Mouse (Mus musculus) erythroblast, embryonic 14.5 days (primary cell): ENCODE data around the gene Taldo1. TPM values are rescaled to one million over a fixed set of nuclear protein-coding genes. Genes with fewer than 3 reads are reported as not detected.

Source experiments
- H3K27me3 ChIP-seq: 2 replicates; pipeline ENCODE4 v1.6.1; 2012; ENCODE audit warnings: inconsistent platforms; ENCODE audit not compliant: control insufficient read depth
- H3K36me3 ChIP-seq: 2 replicates; pipeline ENCODE4 v1.6.1; 2012; ENCODE audit warnings: mild to moderate bottlenecking, inconsistent platforms; ENCODE audit not compliant: control insufficient read depth
- H3K4me1 ChIP-seq: 2 replicates; pipeline ENCODE4 v1.6.1; 2012; ENCODE audit warnings: inconsistent platforms; ENCODE audit not compliant: control insufficient read depth
- H3K4me3 ChIP-seq: replicated peaks from 2 replicates; pipeline ENCODE3; 2012; ENCODE audit warnings: moderate library complexity, mild to moderate bottlenecking, inconsistent platforms
- H3K9me3 ChIP-seq: 2 replicates; pipeline ENCODE4 v1.6.1; 2012; ENCODE audit warnings: low read length, inconsistent platforms, mixed read lengths; ENCODE audit not compliant: control insufficient read depth
- GATA1 ChIP-seq: IDR thresholded peaks from 2 replicates; pipeline ENCODE4 v1.6.1; 2012; ENCODE audit warnings: low read length, inconsistent platforms, mixed read lengths
- TAL1 ChIP-seq: IDR thresholded peaks from 3 replicates; pipeline ENCODE4 v1.6.1; 2012; ENCODE audit warnings: low read length, inconsistent platforms, mixed read lengths
- polyA plus RNA-seq: library from polyadenylated mRNA; stranded (reverse); fragments of >175 nt; gene quantifications from 2 replicates; pipeline ENCODE4 v1.2.3, GENCODE M21; 2012

Gene Taldo1
- polyA plus RNA-seq, 1 experiment, result 53.1 TPM

- H3K4me3 ChIP-seq, result peak overlapping the region; percentile 59
- no peaks in the 10 kb centered on the region for H3K27me3 ChIP-seq
- no peaks in the 10 kb centered on the region for H3K9me3 ChIP-seq
- peaks cover 77% of the 10 kb centered on the region for H3K4me1 ChIP-seq
- TF ChIP-seq GATA1 (no peak), TAL1 (no peak)
- H3K36me3 ChIP-seq, result peaks cover 78% of the 10 kb centered on the region
Measured at GRCm38 (mm10) chr7:141435129-141435855, 43.3 kb downstream of the Taldo1 start.

GRCm38 (mm10) chr7:141435856-141436522 is 44.0 kb downstream of the Taldo1 start:
- no peak for TF ChIP-seq TAL1
- TF ChIP-seq GATA1, result no peak
- no peaks in the 10 kb centered on the region for H3K9me3 ChIP-seq
- peaks cover 78% of the 10 kb centered on the region for H3K36me3 ChIP-seq
- peak overlapping the region; percentile 59 for H3K4me3 ChIP-seq
- peaks cover 84% of the 10 kb centered on the region for H3K4me1 ChIP-seq
- no peaks in the 10 kb centered on the region for H3K27me3 ChIP-seq

DNA sequence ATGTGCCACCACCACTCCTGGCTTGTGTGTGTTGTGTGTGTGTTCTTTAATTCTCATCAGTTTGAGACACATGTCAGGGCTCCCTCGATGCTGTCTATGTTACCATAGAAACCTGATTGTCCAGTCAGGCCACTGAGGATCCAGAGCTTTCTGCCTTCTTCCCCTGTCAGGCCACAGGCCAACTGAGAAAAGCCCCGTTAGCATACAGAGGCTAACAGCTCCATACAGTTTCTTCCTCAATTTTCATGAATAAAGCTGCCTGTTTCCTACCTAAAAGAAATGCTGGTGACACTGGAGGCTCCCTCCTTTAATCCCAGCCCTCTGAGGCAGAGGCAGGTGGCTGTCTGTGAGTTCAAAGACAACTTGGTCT is 44.5 kb downstream of the Taldo1 start:
- Histone ChIP-seq H3K4me1 (peaks cover 89% of the 10 kb centered on the region), H3K27me3 (no peaks in the 10 kb centered on the region), H3K9me3 (no peaks in the 10 kb centered on the region), H3K36me3 (peaks cover 78% of the 10 kb centered on the region), H3K4me3 (peak overlapping the region; percentile 76)
- TF ChIP-seq TAL1, result no peak
- TF ChIP-seq GATA1, result no peak

GRCm38 (mm10) chr7:141437178-141438120 is 45.5 kb downstream of the Taldo1 start, which contains the start of gene Slc25a22:
TSS of gene Slc25a22 (minus strand) at chr7:141437892.
- no peaks in the 10 kb centered on the region for H3K9me3 ChIP-seq
- TF ChIP-seq TAL1, result no peak
- TF ChIP-seq GATA1, result no peak
- peaks cover 92% of the 10 kb centered on the region for H3K4me1 ChIP-seq
- peaks cover 78% of the 10 kb centered on the region for H3K36me3 ChIP-seq
- H3K27me3 ChIP-seq, result no peaks in the 10 kb centered on the region
- peak within 1 kb of the TSS; percentile 76 for H3K4me3 ChIP-seq

- Histone ChIP-seq H3K27me3 (no peaks in the 10 kb centered on the region), H3K36me3 (peaks cover 76% of the 10 kb centered on the region), H3K4me1 (peaks cover 93% of the 10 kb centered on the region), H3K9me3 (no peaks in the 10 kb centered on the region), H3K4me3 (no peak overlapping the region)
- TF ChIP-seq GATA1 (no peak), TAL1 (no peak)
Measured at GRCm38 (mm10) chr7:141438201-141438968, 46.4 kb downstream of the Taldo1 start.

GRCm38 (mm10) chr7:141439140-141439679 is 47.2 kb downstream of the Taldo1 start:
- no peaks in the 10 kb centered on the region for H3K27me3 ChIP-seq
- H3K36me3 ChIP-seq, result peaks cover 69% of the 10 kb centered on the region
- H3K9me3 ChIP-seq, result no peaks in the 10 kb centered on the region
- H3K4me1 ChIP-seq, result peaks cover 93% of the 10 kb centered on the region
- TF ChIP-seq GATA1, result no peak
- TF ChIP-seq TAL1, result no peak
- H3K4me3 ChIP-seq, result no peak overlapping the region

DNA sequence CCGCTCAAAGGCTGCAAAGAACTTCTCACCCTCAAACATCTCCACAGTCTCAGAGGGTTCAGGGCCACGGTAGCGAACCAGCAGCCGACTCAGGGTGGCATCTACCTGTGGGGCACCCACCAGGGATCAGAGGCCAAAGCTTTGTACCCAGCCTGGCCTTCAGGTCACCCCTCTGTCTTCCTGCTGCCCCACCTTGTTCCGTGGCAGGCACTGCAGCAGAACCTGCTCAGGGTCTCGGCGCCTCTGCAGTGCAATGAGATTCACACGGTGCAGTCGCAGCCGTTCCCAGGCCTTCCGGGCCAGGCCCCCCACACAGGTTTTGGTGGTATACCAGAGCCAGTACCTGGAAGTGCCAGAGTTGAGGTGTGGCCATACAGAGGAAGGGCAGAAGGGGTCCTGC is 47.8 kb downstream of the Taldo1 start:
- Histone ChIP-seq H3K4me3 (no peak overlapping the region), H3K4me1 (peaks cover 93% of the 10 kb centered on the region), H3K9me3 (no peaks in the 10 kb centered on the region), H3K36me3 (peaks cover 69% of the 10 kb centered on the region), H3K27me3 (no peaks in the 10 kb centered on the region)
- TF ChIP-seq GATA1, result no peak
- no peak for TF ChIP-seq TAL1

DNA sequence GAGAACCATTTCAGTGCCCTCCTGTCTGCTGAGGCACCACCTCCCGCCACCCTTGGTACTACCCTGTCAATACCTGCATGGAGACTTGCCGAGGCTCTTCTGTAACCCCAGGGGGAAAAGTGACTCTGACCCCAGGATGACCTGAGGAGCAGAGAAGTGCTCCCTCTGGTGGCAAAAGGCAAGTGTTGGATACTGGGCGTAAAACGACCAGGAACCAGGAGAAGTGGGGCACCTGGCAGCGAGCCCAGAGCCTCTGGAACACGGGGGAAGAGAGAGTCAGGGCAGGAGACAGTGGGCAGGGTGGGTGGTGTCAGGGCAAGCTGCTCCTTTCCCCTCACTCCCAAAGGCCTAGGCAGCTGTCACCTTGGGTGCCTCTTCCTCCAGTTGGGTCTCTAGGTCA is 48.6 kb downstream of the Taldo1 start:
- H3K4me1 ChIP-seq, result peaks cover 87% of the 10 kb centered on the region
- peaks cover 68% of the 10 kb centered on the region for H3K36me3 ChIP-seq
- no peak for TF ChIP-seq TAL1
- no peak for TF ChIP-seq GATA1
- H3K27me3 ChIP-seq, result no peaks in the 10 kb centered on the region
- peak overlapping the region; percentile 23 for H3K4me3 ChIP-seq
- H3K9me3 ChIP-seq, result no peaks in the 10 kb centered on the region
